Mouse (Mus musculus) left cerebral cortex, adult 2 months (tissue): ENCODE data around the gene Foxg1. TPM values are rescaled to one million over a fixed set of nuclear protein-coding genes. Genes with fewer than 3 reads are reported as not detected.

ENCODE experiments used
- DNase-seq, 2 experiments: peaks; one replicate each; pipeline ENCODE4 v3.0.0; 2021 to 2022; ENCODE audit warnings: low spot score in 2 of 2, mixed read lengths in 1 of 2; ENCODE audit errors: extremely low spot score in 1 of 2
- H3K27ac ChIP-seq: fragments of 200-600 bp; 2 replicates; pipeline ENCODE4 v1.8.1; 2022
- H3K4me3 ChIP-seq: fragments of 200-600 bp; 2 replicates; pipeline ENCODE4 v1.8.1; 2022
- CTCF ChIP-seq: fragments of 200-600 bp; IDR thresholded peaks from 2 replicates; pipeline ENCODE4 v1.8.1; 2022; ENCODE audit warnings: antibody characterized with exemption, mild to moderate bottlenecking, moderate library complexity
- intact Hi-C: fragments of 180-260 bp; cut with DNase I; formaldehyde crosslinking; loops from one replicate; pipeline ENCODE4 v1.15.1; 2025
- total RNA-seq, 2 experiments: library from RNA; stranded (reverse); gene quantifications; 2 replicates each; pipeline ENCODE4 v1.2.3; 2021

The Foxg1 gene
- total RNA-seq, 2 experiments from 2014 or later, result 111 to 112 TPM

GRCm38 (mm10) chr12:49395969-49396368, 13.5 kb downstream of the Foxg1 start:
- intact Hi-C loops, result no loop called here
- DNase-seq, result no peak
- TF ChIP-seq CTCF, result no peak
- Histone ChIP-seq H3K27ac (peak overlapping the region; percentile 98; the same call in 1 of the 2 replicates), H3K4me3 (peak overlapping the region; percentile 72; the same call in 1 of the 2 replicates)

- no peak for TF ChIP-seq CTCF
- intact Hi-C loops, result no loop called here
- DNase-seq, result no peak
- Histone ChIP-seq H3K27ac (peak overlapping the region; percentile 51; the same call in 1 of the 2 replicates), H3K4me3 (no peak overlapping the region)
These were observed 14.3 kb downstream of the Foxg1 start for GRCm38 (mm10) chr12:49396776-49397175.

GRCm38 (mm10) chr12:49397443-49398162, 15.1 kb downstream of the Foxg1 start:
- Histone ChIP-seq H3K4me3 (no peak overlapping the region), H3K27ac (peak overlapping the region; percentile 51)
- TF ChIP-seq CTCF, result no peak
- DNase-seq, result no peak
- intact Hi-C loops, result no loop called here

GRCm38 (mm10) chr12:49398163-49398540, 15.7 kb downstream of the Foxg1 start:
- peak overlapping the region; percentile 75; the same call in 1 of the 2 replicates for H3K27ac ChIP-seq
- no peak for TF ChIP-seq CTCF
- H3K4me3 ChIP-seq, result no peak overlapping the region
- DNase-seq, result no peak
- intact Hi-C loops, result no loop called here

GRCm38 (mm10) chr12:49398636-49399035, 16.2 kb downstream of the Foxg1 start:
- H3K27ac ChIP-seq, result peak overlapping the region; percentile 75
- TF ChIP-seq CTCF, result no peak
- H3K4me3 ChIP-seq, result no peak overlapping the region
- intact Hi-C loops, result no loop called here
- DNase-seq, result no peak

GRCm38 (mm10) chr12:49399611-49400010, 17.2 kb downstream of the Foxg1 start:
- Histone ChIP-seq H3K27ac (peak overlapping the region; percentile 99), H3K4me3 (peak overlapping the region; percentile 55; the same call in 1 of the 2 replicates)
- TF ChIP-seq CTCF, result no peak
- intact Hi-C loops, result loop anchor here (2.0 to 5.0 kb wide), 3 partner anchors 17 to 901 kb away; partner anchors contain the start of gene Foxg1
- no peak for DNase-seq

GRCm38 (mm10) chr12:49400036-49400852, 17.8 kb downstream of the Foxg1 start:
- TF ChIP-seq CTCF, result no peak
- intact Hi-C loops, result loop anchor here (2.0 to 5.0 kb wide), 3 partner anchors 17 to 901 kb away; partner anchors contain the start of gene Foxg1
- DNase-seq, result no peak
- peak overlapping the region; percentile 55 for H3K4me3 ChIP-seq
- peak overlapping the region; percentile 99 for H3K27ac ChIP-seq

- H3K27ac ChIP-seq, result peak overlapping the region; percentile 99
- peak overlapping the region; percentile 55 for H3K4me3 ChIP-seq
- intact Hi-C loops, result loop anchor here (2.0 to 5.0 kb wide), 3 partner anchors 18 to 900 kb away; partner anchors contain the start of gene Foxg1
- no peak for DNase-seq
- no peak; the same call in 1 of the 2 replicates for TF ChIP-seq CTCF
These were observed 18.3 kb downstream of the Foxg1 start for GRCm38 (mm10) chr12:49400853-49401118.

- peak overlapping the region; percentile 55 for H3K4me3 ChIP-seq
- H3K27ac ChIP-seq, result peak overlapping the region; percentile 99
- DNase-seq, result peak; percentile 68 to 69
- intact Hi-C loops, result loop anchor here (2.0 to 5.0 kb wide), 3 partner anchors 18 to 900 kb away; partner anchors contain the start of gene Foxg1
- TF ChIP-seq CTCF, result no peak
These were observed 18.8 kb downstream of the Foxg1 start for GRCm38 (mm10) chr12:49401119-49401795.

GRCm38 (mm10) chr12:49401796-49402130, 19.3 kb downstream of the Foxg1 start:
- H3K27ac ChIP-seq, result peak overlapping the region; percentile 99
- intact Hi-C loops, result loop anchor here (2.0 to 5.0 kb wide), 3 partner anchors 19 to 899 kb away; partner anchors contain the start of gene Foxg1
- DNase-seq, result no peak

GRCm38 (mm10) chr12:49409833-49410232, 27.4 kb downstream of the Foxg1 start:
- intact Hi-C loops, result no loop called here
- no peak for TF ChIP-seq CTCF
- no peak for DNase-seq
- Histone ChIP-seq H3K4me3 (no peak overlapping the region), H3K27ac (no peak overlapping the region)

More at GRCm38 (mm10) chr12:49401796-49402130, 19.3 kb downstream of the Foxg1 start:
- no peak for TF ChIP-seq CTCF
- peak overlapping the region; percentile 55 for H3K4me3 ChIP-seq
